Mouse (Mus musculus): ENCODE measurements around the gene Mtss1l. TPM values are rescaled to one million over a fixed set of nuclear protein-coding genes. Genes with fewer than 3 reads are reported as not detected.

Mtss1l gene
- polyA plus RNA-seq (2012; rRNA removed) = 202 and 212 TPM in 2 replicates

DNA sequence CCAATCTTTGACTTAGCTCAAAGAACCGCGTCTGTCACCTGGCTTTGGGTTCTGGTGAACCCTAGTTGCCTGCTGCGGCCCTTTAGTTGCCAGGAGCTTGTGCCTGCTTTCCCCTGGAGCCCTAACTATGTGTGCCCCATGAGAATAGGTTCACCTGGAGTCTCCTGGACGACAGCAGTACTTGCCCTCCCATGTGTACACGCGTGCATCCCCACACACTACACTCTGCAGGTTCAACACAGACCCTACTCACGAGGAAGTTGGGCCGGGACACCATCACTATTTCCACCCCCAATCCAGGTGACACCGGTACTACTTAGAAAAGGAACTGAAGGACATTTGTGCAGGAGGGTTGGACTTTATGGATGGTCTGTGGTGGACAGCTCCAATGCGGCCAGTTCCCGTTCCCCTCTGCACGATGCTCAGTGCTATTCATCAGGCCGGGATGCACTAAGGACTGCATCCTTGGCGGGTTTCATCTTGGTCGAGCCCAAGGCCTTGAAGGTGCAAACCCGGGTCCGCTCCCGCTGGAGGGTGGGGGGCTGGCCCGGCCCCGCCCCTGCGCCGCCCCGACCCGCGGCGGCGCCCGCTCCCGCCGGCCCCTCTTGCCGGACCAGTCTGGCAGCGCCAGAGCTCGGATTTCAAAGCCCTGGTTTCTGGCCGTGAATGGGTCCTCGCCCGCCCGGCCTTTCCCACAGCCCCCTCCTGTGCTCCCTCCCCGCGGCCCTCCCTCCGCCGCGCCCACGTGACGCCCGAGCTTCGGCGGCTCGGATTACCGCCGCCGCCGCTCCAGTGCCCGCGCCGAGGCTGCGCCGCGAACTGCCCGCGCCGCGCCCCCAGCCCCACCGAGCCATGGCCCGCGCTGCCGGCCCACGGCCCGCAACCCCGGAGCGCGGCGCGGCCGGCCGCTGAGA, at the start of gene Mtss1l:
TSS of gene Mtss1l (plus strand) at position 792 of the 914 bp plus-strand sequence.
- DNase-seq (ENCODE audit: extremely low spot score in 1 of 2, low spot score in 1 of 2) = peak in 1 of 2 experiments; percentile 73

- DNase-seq (ENCODE audit: extremely low spot score in 1 of 2, low spot score in 1 of 2) = no peak
Measured at GRCm38 (mm10) chr8:110672133-110672532, 49.1 kb upstream of the Mtss1l start.

DNA sequence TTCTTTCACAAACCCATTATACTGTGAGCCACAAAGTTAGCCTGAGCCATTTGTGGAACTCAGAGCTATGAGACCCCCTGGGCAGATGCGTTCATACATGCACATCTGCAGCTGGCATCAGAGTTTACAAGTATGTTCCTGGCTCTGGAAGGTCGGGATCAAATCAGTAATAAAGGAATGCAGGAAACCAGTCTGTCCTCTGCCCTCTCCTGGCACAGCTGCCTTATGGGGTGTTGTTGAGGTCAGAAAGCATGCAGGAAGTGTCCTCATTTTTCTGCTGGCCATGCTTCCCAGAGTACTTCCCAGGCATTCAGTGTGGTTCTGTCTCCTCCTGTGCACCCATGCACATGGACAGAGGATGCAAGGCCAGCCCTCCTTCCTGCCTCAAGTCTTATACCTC, 48.1 kb upstream of the Mtss1l start:
- DNase-seq (ENCODE audit: extremely low spot score in 1 of 2, low spot score in 1 of 2) = no peak

- no peak for DNase-seq (ENCODE audit: extremely low spot score in 1 of 2, low spot score in 1 of 2)
Measured at GRCm38 (mm10) chr8:110674589-110674988, 46.7 kb upstream of the Mtss1l start.

DNA sequence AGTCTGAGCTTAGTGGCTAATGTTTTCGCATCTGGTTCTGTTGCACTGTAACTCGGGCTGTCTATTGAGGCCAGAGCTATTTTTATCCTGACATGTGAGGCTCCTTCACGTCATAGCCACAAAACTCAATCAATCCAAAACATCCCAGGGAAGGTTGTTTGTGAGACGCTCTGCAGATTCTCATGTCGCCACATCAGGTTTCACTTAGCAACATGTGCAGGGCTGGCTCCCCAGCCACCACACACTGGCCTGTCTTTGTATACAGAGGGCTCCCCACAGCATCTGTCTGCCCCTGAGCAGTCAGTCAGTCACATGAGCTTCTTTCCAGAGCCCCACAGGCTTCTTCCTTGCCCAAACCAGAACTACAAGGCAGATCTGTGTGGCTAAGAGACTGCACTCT, 44.6 kb upstream of the Mtss1l start:
- no peak for DNase-seq (ENCODE audit: extremely low spot score in 1 of 2, low spot score in 1 of 2)

DNA sequence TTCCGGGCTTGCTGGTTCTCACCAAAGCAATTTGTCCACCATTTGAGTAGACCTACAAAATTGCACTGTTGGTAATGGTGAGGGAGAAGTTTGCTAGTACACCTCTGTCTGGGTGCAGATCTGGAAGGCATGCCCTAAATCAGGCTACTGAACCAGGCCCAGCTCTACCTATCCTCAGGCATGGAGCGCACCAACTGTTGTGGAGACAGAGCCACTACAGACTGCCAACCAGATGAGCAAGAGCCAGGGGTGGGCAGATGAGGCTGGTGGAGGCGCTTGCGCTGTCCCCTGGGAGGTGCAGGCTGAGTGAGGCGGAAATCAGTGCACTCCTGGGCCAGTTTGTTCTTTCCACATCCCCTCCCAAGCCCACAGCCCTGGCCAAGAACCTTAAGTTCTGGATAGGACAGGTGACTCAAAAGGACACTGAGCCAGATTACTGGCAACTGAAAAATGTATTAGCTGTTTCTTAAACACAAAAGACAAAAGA, 44.1 kb upstream of the Mtss1l start:
- no peak for DNase-seq (ENCODE audit: extremely low spot score in 1 of 2, low spot score in 1 of 2)

DNA sequence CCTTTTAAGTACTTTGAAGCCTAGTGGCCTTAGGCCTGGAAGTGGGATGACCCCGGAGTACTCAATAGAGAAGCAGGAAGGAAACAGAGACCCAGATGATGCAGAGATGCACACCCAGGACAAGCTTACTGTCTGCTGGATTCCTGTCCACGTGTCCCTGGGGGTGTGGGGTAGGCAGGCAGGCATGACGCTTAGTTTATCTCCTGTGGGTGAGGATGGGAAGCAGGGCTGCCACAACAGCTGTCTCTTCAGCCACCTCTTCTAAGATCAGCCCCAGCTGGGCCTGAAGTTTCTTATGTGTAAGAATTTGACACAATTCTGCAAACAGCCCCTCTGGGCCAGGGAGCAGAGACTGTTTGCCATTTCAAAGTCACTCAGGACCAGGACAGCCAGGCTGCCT, 42.3 kb upstream of the Mtss1l start:
- peak in 1 of 2 experiments; percentile 51 for DNase-seq (ENCODE audit: extremely low spot score in 1 of 2, low spot score in 1 of 2)

GRCm38 (mm10) chr8:110687726-110688125, 33.5 kb upstream of the Mtss1l start:
- peak in 1 of 2 experiments; percentile 66 for DNase-seq (ENCODE audit: extremely low spot score in 1 of 2, low spot score in 1 of 2)

DNA sequence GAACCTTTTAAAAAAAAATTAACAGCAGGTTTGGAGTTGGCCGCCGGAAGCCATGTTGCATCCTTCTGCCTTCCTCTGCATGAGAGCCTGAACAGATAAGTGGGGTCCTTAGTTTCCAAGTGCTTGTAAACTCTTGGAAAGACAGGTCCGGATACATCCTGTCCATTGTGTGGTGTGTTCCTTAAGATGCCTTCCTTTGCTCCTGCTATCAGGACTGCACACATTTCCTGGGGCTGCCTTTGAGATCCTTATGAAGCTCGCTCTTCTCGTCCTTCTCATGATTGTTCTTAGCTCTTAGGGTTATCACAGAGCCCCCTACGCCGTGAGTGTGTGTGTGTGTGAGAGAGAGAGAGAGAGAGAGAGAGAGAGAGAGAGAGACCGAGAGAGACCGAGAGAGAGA, 31.3 kb upstream of the Mtss1l start:
- no peak for DNase-seq (ENCODE audit: extremely low spot score in 1 of 2, low spot score in 1 of 2)

DNA sequence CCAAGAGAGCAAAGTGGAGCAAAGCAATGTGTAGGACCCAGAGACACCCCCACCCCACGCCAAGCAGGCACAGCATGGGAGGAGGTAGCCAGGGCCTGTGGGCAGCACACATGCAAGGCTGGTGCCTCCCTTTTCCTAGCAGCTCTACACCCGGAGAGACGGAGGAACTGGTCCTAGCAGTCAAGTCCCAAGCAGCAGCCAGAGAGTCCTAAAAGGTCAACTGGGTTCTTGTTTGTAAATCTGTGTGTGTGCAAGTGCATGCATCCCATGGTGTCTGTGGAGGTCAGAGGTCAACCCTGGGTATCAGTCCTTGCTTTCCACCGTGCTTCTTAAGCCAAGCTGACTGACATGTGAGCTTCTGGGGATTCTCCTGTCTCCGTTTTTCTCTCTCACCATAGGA, 27.1 kb upstream of the Mtss1l start:
- no peak for DNase-seq (ENCODE audit: extremely low spot score in 1 of 2, low spot score in 1 of 2)

DNA sequence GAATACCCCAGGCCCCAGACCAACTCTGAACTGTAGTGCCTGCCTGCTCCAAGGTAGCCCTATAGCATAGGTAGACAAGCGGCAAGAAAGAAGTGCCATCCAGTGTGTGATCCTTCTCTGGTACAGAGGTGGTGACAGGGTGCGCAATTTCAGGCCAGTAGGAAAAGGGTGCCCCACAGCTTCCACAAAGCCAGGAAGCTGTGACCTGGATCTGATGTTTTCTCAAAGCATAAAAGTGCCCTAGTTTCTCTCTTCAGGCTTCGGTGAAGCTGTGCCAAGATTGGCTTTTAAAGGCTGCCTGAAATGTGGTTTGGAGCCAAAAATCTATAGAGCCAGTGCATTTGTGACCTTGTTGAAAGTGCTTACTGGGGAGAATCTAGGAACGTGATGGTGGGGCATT, 26.4 kb upstream of the Mtss1l start:
- DNase-seq (ENCODE audit: extremely low spot score in 1 of 2, low spot score in 1 of 2) = no peak

- DNase-seq (ENCODE audit: extremely low spot score in 1 of 2, low spot score in 1 of 2) = peak in 1 of 2 experiments; percentile 51
Measured at GRCm38 (mm10) chr8:110695431-110695830, 25.8 kb upstream of the Mtss1l start.

GRCm38 (mm10) chr8:110696051-110696450, 25.2 kb upstream of the Mtss1l start:
- no peak for DNase-seq (ENCODE audit: extremely low spot score in 1 of 2, low spot score in 1 of 2)

- peak; percentile 58 to 80 for DNase-seq (ENCODE audit: extremely low spot score in 1 of 2, low spot score in 1 of 2)
Measured at GRCm38 (mm10) chr8:110697571-110697970, 23.7 kb upstream of the Mtss1l start.

GRCm38 (mm10) chr8:110698098-110698497, 23.2 kb upstream of the Mtss1l start:
- DNase-seq (ENCODE audit: extremely low spot score in 1 of 2, low spot score in 1 of 2) = no peak

- no peak for DNase-seq (ENCODE audit: extremely low spot score in 1 of 2, low spot score in 1 of 2)
Measured at GRCm38 (mm10) chr8:110699501-110699900, 21.8 kb upstream of the Mtss1l start.

DNA sequence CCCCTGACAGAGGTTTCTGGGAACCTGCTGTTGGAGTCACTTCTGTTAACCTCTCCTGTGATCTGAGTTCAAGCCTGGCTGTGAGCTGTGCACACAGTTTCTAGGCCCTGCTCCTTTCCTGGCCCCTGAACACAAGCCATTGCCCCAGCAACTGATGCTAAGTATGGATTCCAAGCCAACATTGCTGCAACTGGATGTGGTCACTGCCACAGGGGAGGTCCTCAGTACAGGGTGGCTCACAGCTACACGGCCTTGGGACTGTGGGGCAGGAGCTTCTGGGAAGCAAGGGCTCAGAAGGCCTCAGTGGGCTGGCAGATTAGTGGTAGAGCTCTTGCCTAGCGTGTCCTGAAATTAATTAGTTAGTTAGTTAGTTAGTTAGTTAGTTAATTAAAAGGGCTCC, 20.7 kb upstream of the Mtss1l start:
- no peak for DNase-seq (ENCODE audit: extremely low spot score in 1 of 2, low spot score in 1 of 2)

DNA sequence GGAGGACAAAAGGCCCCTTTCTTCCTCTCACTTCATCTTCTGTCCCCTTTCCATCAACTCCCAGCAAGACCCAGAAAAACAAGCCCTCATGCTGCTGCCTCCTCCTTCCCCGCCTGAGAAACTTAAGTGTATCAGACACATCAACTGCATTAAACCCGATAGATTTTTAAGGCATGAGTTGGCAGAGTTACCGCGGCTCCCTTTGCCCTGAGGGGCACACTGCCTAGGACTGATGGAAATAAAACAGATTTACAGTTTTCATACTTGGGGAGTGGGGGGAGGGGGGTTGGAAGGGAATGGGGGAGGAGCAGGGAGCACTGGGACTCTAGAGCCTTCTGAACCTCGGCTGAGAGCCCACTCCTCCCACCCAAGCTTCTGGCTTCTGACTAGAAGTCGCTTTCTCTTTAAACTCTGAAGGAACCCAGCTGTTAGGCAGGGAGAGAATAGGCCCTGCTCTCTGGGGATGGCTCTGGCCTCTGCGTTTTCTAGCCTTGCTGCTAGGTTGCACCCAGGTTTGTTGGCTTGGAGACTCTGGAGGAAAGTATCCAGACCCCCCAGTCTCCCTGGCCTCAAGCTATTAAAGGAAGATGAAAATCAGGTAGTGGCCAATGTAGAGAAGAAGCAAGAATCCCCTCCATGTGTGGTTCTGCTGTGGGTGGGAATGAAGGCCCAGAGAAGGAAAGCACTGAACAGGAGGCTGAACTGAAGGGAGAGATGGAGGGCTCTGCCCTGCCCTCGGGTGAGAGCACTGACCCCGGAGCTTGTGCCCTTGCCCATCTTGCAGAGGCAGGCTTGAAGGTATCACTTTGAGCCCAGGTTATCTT, 18.4 kb upstream of the Mtss1l start:
- no peak for DNase-seq (ENCODE audit: extremely low spot score in 1 of 2, low spot score in 1 of 2)

- DNase-seq (ENCODE audit: extremely low spot score in 1 of 2, low spot score in 1 of 2) = no peak
Measured at GRCm38 (mm10) chr8:110703460-110704061, 17.7 kb upstream of the Mtss1l start.

GRCm38 (mm10) chr8:110704103-110704502, 17.2 kb upstream of the Mtss1l start:
- no peak for DNase-seq (ENCODE audit: extremely low spot score in 1 of 2, low spot score in 1 of 2)

Data from frontal cortex, adult 2 months (tissue).